Mouse (Mus musculus) adrenal gland (tissue): ENCODE results near the gene Tef.

Source experiments
- intact Hi-C: fragments of 180-260 bp; cut with DNase I; formaldehyde crosslinking; loops from one replicate; pipeline ENCODE4 v1.15.1; 2025

The Tef gene

GRCm38 (mm10) chr15:81872262-81873136 lies 70.3 kb downstream of the Tef start, which contains the start of gene Aco2:
Aco2 (plus strand) TSS chr15:81872309.
- intact Hi-C loops: no loop called here
